Mouse (Mus musculus) stomach, embryonic 16.5 days (tissue): ENCODE results near the gene Mrpl50. TPM values are rescaled to one million over a fixed set of nuclear protein-coding genes. Genes with fewer than 3 reads are reported as not detected.

Source experiments
- ATAC-seq: fragments of 200-750 bp; cut with Nextera tagmentation; 2 replicates; pipeline ENCODE4 v1.8.0; 2017; ENCODE audit warnings: moderate number of reproducible peaks, moderate TSS enrichment; ENCODE audit not compliant: insufficient read depth, low FRiP score
- H3K27ac ChIP-seq: fragments of 300-500 bp; sonication (generic); 2 replicates; pipeline ENCODE4 v1.5.1; 2014; ENCODE audit warnings: low read length
- H3K27me3 ChIP-seq: fragments of 300-500 bp; sonication (generic); 2 replicates; pipeline ENCODE4 v1.6.1; 2014; ENCODE audit warnings: low read length, control low read depth, mixed read lengths; ENCODE audit not compliant: control insufficient read depth, insufficient read depth
- H3K36me3 ChIP-seq: fragments of 300-500 bp; sonication (generic); 2 replicates; pipeline ENCODE4 v1.6.1; 2014; ENCODE audit warnings: low read length; ENCODE audit not compliant: control insufficient read depth, insufficient read depth
- H3K4me1 ChIP-seq: fragments of 300-500 bp; sonication (generic); 2 replicates; pipeline ENCODE4 v1.6.1; 2014; ENCODE audit warnings: low read length, control low read depth, mixed read lengths; ENCODE audit not compliant: control insufficient read depth, insufficient read depth
- H3K4me2 ChIP-seq: fragments of 300-500 bp; sonication (generic); 2 replicates; pipeline ENCODE4 v1.6.1; 2014; ENCODE audit warnings: low read depth, low read length, mixed read lengths
- H3K4me3 ChIP-seq: fragments of 300-500 bp; sonication (generic); replicated peaks from 2 replicates; pipeline ENCODE4 v1.5.1; 2014; ENCODE audit warnings: mild to moderate bottlenecking, low read length
- H3K9ac ChIP-seq: fragments of 300-500 bp; sonication (generic); 2 replicates; pipeline ENCODE4 v1.6.1; 2014; ENCODE audit warnings: low read length
- H3K9me3 ChIP-seq: fragments of 300-500 bp; sonication (generic); replicated peaks from 2 replicates; pipeline ENCODE4 v1.6.1; 2016; ENCODE audit warnings: low read length, control low read depth; ENCODE audit not compliant: control insufficient read depth
- WGBS: fragments of 180-500 bp; shearing (Covaris S2); extraction: QIAGEN DNeasy Blood & Tissue Kit; methylation state at CpG from one replicate; pipeline ENCODE4 v1.1.7; 2014; 5-methylcytosine and 5-hydroxymethylcytosine counted together
- polyA plus RNA-seq: library from polyadenylated mRNA; unstranded; fragments of >200 nt; fragmentation: Nextera tagmentation; extraction: Ambion mirVana; gene quantifications from 2 replicates; pipeline ENCODE4 v1.2.1, GENCODE M21; 2015

The Mrpl50 gene
- polyA plus RNA-seq, 1 experiment from 2014 or later: 87.7 TPM

DNA sequence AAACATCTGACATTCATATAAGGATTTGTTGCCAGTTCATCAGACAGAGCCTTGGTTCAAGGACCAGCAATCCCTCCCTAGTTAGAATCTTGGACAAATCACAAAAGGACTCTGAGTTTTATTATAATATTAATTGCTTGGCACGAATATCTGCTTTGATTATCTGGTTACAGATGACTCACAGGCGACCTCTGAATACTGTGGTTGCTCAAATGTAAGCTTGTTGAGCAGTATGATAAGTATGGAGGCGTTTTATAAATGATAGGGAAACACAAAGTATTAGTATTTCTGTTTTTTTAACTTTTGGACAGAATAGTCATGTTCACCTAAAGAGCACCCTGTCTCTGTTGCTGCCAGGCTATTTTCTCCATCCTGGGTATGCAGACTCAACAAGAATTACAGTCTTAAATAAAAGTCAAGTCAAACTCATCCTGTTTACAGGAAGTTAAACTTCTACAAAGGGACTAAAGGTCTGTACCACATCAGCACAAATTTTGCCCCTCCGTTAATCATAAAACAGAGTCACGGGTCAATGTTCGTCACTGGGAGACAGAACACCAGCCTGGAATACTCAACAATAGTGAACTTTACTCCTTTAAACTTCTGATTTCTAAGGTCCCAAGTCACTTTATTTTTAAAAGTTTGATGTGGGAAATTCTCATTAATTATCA is 26.1 kb upstream of the Mrpl50 start:
- no peak for ATAC-seq
- 57% methylated on average over 6 of the region's 6 CpGs for WGBS
- Histone ChIP-seq H3K9me3 (no peaks in the 10 kb centered on the region), H3K4me3 (no peak overlapping the region), H3K27ac (no peak overlapping the region), H3K4me2 (no peak overlapping the region), H3K9ac (no peak overlapping the region), H3K27me3 (no peaks in the 10 kb centered on the region), H3K36me3 (no peaks in the 10 kb centered on the region), H3K4me1 (no peaks in the 10 kb centered on the region)

DNA sequence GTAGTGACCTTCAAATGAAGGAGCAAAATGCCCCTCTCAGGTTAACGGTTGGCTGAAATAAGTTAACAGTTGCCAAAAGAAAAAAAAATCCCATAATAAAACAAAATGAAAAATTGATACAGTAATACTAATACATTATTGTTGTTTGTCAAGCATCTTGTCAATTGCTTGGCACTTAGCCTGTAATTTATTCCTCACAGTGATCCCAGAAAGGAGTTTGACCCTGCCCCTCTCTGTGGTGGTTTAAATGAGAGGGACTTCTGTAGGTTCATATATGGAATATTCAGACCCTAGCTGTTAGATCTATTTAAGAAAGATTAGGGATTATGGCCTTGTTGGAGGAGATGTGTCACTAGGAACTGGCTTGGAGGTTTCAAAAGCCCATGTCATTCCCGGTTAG is 25.1 kb upstream of the Mrpl50 start:
- no peaks in the 10 kb centered on the region for H3K27me3 ChIP-seq
- H3K36me3 ChIP-seq: no peaks in the 10 kb centered on the region
- no peak for ATAC-seq
- H3K4me1 ChIP-seq: no peaks in the 10 kb centered on the region
- no peak overlapping the region for H3K4me3 ChIP-seq
- 82% methylated on average over 2 of the region's 2 CpGs for WGBS
- H3K4me2 ChIP-seq: no peak overlapping the region
- H3K27ac ChIP-seq: no peak overlapping the region
- H3K9me3 ChIP-seq: no peaks in the 10 kb centered on the region
- H3K9ac ChIP-seq: no peak overlapping the region

DNA sequence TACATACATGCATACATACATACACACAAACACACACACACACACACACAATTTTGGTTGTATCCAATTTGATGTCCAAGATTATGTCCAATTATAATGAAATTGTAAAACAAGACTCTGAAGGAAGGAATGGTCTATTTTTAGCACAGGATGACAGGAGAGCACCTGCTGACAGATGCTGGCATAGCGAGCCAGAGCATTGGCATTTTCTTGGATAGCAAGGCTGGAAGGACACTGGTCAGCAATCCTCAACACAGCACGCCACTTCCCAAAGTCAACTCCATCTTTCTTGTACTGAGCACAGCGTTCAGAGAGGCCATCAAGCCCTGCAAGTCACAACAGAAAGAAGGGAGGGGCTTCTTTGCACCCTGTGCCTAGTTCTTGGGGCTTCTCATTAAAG is 20.1 kb upstream of the Mrpl50 start:
- Histone ChIP-seq H3K4me2 (no peak overlapping the region), H3K9me3 (no peaks in the 10 kb centered on the region), H3K9ac (no peak overlapping the region), H3K36me3 (no peaks in the 10 kb centered on the region), H3K27me3 (no peaks in the 10 kb centered on the region), H3K4me3 (no peak overlapping the region), H3K4me1 (no peaks in the 10 kb centered on the region), H3K27ac (no peak overlapping the region)
- WGBS: 66% methylated on average over 3 of the region's 3 CpGs
- ATAC-seq: no peak

DNA sequence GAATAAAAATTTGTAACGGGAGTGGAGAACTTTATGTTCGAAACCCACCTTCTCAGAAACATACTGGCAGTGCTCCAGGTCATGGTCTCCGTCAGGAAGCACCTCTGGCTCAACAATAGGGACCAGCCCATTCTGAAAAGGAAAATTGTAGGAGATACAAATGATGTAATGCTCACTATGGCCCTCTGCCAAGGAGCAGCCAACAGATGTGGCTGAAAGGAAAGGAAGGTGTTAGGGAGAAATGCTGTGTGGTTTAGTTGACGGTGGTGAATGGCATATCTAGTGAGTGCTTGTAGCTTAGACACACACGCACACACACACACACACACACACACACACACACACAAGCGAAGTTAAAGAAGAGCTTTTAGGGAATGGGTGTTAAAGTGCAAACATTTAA is 18.8 kb upstream of the Mrpl50 start:
- WGBS: 51% methylated on average over 6 of the region's 6 CpGs

DNA sequence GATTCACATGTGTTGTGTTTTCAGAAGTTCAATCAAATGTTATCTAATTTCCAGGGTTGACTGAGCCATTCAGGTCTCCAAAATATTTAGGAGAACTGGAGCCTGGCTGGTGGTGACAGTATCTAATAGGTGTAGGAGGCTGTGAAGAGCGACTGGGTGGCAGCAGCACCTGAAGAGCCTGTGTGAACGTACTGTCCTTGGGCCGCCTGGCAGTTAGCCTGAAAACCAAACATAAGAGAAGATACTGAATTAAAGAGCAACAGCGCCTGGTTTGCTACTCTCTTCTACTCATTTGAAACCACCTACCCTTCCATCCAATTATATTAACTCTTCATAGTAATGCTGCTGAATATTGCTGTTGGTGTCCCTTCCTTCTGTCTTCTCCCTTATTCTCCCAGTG is 15.8 kb upstream of the Mrpl50 start:
- H3K36me3 ChIP-seq: no peaks in the 10 kb centered on the region
- H3K27me3 ChIP-seq: no peaks in the 10 kb centered on the region
- ATAC-seq: no peak
- no peak overlapping the region for H3K27ac ChIP-seq
- 84% methylated on average over 4 of the region's 4 CpGs for WGBS
- H3K4me3 ChIP-seq: no peak overlapping the region
- no peak overlapping the region for H3K9ac ChIP-seq
- no peaks in the 10 kb centered on the region for H3K4me1 ChIP-seq
- H3K9me3 ChIP-seq: no peaks in the 10 kb centered on the region
- no peak overlapping the region for H3K4me2 ChIP-seq

More for the DNA sequence above, 18.8 kb upstream of the Mrpl50 start:
- H3K27ac ChIP-seq: no peak overlapping the region
- H3K36me3 ChIP-seq: no peaks in the 10 kb centered on the region
- H3K9me3 ChIP-seq: no peaks in the 10 kb centered on the region
- H3K27me3 ChIP-seq: no peaks in the 10 kb centered on the region
- H3K9ac ChIP-seq: no peak overlapping the region
- no peak overlapping the region for H3K4me2 ChIP-seq
- no peak overlapping the region for H3K4me3 ChIP-seq
- no peak for ATAC-seq
- no peaks in the 10 kb centered on the region for H3K4me1 ChIP-seq

DNA sequence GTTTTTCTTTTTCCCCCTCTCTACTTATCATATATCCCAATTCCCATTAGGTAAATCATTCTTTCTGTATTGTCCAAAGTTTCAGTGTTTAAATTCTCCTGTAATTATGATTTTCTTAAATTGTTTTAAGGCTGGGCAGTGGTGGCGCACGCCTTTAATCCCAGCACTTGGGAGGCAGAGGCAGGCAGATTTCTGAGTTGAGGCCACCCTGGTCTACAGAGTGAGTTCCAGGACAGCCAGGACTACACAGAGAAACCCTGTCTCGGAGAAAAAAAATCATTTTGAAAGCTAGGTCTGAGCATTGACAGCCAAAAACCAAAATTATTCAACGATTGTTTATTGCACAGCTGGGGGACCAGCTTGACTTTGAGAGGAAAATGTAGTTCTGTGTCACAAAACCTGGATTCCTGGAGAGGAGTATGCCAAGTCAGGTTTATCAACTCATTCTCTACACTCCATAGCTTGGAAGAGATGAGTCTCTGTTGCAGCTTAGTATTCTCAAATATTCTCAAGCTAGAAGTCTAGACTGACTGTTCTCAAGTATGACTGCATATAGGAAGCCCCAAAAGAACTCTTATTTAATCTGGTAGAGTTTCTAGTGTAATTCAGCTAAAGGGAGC is 14.9 kb upstream of the Mrpl50 start:
- 88% methylated on average over 4 of the region's 4 CpGs for WGBS
- no peaks in the 10 kb centered on the region for H3K4me1 ChIP-seq
- no peak overlapping the region for H3K4me3 ChIP-seq
- H3K27ac ChIP-seq: no peak overlapping the region
- no peak overlapping the region for H3K9ac ChIP-seq
- 0 out of 2 replicates have a peak, but pooled peaks cover 1% of the 10 kb centered on the region for H3K9me3 ChIP-seq
- 0 out of 2 replicates have a peak, but pooled peaks cover under 1% of the 10 kb centered on the region for H3K36me3 ChIP-seq
- no peak overlapping the region for H3K4me2 ChIP-seq
- no peak for ATAC-seq
- no peaks in the 10 kb centered on the region for H3K27me3 ChIP-seq

DNA sequence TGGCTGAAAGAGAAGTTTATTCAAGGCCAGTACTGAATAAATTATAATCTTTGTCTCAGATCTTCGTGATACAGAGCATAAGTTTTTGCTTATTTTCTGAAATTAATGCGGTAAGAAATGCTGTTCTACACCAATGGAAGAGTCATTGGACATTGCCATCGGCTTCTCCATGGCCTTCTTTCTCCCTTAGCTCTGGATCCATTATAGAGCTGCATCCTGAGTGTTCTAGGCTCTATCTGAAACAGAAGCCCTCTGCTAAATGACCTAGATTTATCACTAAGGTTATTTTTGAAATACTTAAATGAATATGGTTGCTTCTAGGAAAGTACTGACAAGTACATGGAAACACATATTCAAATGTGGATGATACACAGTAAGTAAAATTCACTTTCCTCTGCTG is 14.1 kb upstream of the Mrpl50 start:
- ATAC-seq: no peak
- Histone ChIP-seq H3K27ac (no peak overlapping the region), H3K4me2 (no peak overlapping the region), H3K4me3 (no peak overlapping the region), H3K9me3 (peaks cover 9% of the 10 kb centered on the region; the same call in 1 of the 2 replicates), H3K4me1 (no peaks in the 10 kb centered on the region), H3K9ac (no peak overlapping the region), H3K27me3 (no peaks in the 10 kb centered on the region), H3K36me3 (peaks cover 8% of the 10 kb centered on the region)
- WGBS: 81% methylated on average over 3 of the region's 3 CpGs

DNA sequence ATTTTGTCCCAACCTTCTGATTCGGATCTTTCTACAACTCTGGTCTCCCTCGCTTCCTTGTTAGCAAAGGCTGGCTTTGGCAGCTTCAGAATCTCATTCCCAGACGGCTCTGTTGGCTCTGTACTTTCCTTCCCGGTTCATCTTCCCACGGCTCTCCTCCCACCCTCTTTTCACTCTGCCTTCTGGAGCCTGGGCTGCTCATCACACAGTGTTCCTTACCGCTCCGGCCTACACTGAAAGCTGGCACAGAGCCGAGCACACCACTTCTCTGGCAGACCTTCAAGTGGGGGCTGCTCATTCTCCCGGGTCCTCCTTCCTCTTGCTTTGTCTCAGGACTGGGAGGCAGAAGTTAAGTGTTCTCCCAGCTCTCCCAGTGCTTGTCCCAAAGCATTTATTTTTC is 1.7 kb upstream of the Mrpl50 start:
- H3K36me3 ChIP-seq: no peaks in the 10 kb centered on the region
- H3K4me1 ChIP-seq: peaks cover 7% of the 10 kb centered on the region
- peak overlapping the region; percentile 75; the same call in 1 of the 2 replicates for H3K4me2 ChIP-seq
- no peak overlapping the region for H3K27ac ChIP-seq
- no peak overlapping the region for H3K9ac ChIP-seq
- WGBS: 68% methylated on average over 9 of the region's 9 CpGs
- no peak for ATAC-seq
- H3K27me3 ChIP-seq: no peaks in the 10 kb centered on the region
- H3K4me3 ChIP-seq: no peak overlapping the region
- H3K9me3 ChIP-seq: 0 out of 2 replicates have a peak, but pooled peaks cover 2% of the 10 kb centered on the region

DNA sequence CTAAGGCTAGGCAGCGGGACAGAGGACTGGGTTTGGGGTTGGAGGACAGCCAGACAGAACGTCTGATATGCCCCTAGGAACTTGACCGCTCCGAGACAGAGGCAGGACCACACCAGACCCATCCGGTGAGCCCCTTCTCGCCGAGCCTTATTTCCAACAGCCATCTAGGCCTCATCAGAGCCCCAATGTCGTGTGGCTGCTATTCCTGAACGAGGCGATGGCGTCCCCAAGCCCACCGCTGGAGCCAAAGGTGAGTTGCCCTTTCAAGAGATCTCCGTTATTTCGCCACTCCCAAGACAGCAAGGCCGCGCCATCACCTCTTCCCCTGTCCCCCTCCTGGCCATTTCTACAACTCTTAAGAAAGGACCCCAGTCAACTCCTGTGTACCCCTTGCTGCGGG is 453 bp upstream of the Mrpl50 start:
- no peak for ATAC-seq
- no peaks in the 10 kb centered on the region for H3K36me3 ChIP-seq
- no peaks in the 10 kb centered on the region for H3K27me3 ChIP-seq
- 1% methylated on average over 17 of the region's 17 CpGs for WGBS
- H3K4me2 ChIP-seq: peak overlapping the region; percentile 75
- H3K27ac ChIP-seq: no peak overlapping the region
- peaks cover 7% of the 10 kb centered on the region for H3K4me1 ChIP-seq
- peak overlapping the region; percentile 75 for H3K9ac ChIP-seq
- 0 out of 2 replicates have a peak, but pooled peaks cover 2% of the 10 kb centered on the region for H3K9me3 ChIP-seq
- peak overlapping the region; percentile 66 for H3K4me3 ChIP-seq
